Mouse (Mus musculus) left cerebral cortex, postnatal 14 days (tissue): Measurements from ENCODE around the gene Dido1. TPM values are rescaled to one million over a fixed set of nuclear protein-coding genes. Genes with fewer than 3 reads are reported as not detected.
"Not testable (repeated sequence)": the region's sequence is repeated elsewhere in the genome, so short reads cannot be mapped to it uniquely, and the experiment has no call there.

Source experiments
- DNase-seq, 2 experiments: peaks; one replicate each; pipeline ENCODE4 v3.0.0; 2021 to 2022; ENCODE audit warnings: low spot score in 2 of 2, mixed read lengths in 1 of 2
- intact Hi-C: fragments of 180-260 bp; cut with DNase I; formaldehyde crosslinking; loops from one replicate; pipeline ENCODE4 v1.15.1; 2025
- total RNA-seq, 2 experiments: library from RNA; stranded (reverse); gene quantifications; 2 replicates each; pipeline ENCODE4 v1.2.3; 2021

Dido1 gene
- total RNA-seq, 2 experiments from 2014 or later, result 56.6 to 57.7 TPM

DNA sequence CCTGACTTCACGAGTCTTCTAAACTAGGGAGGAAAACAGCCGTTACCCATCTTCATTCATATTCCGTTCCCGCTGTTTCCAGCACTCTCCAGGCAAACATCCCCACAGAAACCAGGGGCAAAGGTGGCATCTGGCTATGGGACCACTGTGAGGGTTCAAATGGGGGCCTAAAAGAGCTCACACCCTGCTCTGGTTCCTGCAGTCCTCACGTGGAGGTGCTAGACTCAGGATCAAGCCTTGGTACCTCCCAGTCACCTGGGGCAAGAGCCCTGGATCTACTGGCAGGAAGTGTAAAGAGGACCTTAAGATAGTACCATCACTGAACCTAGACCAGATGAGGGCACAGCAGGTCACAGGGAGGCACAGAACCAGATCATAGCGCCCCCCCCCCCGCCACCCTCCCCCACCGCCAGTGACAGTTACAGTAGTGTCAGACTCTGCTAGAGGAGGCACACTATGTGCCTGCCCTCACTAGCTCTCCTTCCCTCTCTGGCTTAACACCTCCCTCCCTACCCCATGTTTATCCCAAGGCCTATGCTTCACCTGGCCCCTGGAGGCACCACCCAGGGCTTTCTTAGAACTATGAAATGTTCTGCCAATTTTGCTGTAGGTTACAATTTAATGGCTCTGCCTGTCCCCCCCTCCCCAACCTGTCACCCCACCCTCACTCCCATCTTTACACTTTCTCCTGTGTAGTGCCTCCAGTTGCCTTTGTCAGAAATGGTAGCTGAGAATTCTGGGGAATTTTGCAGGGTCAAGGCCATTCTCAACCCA, 16.2 kb upstream of the Dido1 start:
- intact Hi-C loops, result no loop called here

DNA sequence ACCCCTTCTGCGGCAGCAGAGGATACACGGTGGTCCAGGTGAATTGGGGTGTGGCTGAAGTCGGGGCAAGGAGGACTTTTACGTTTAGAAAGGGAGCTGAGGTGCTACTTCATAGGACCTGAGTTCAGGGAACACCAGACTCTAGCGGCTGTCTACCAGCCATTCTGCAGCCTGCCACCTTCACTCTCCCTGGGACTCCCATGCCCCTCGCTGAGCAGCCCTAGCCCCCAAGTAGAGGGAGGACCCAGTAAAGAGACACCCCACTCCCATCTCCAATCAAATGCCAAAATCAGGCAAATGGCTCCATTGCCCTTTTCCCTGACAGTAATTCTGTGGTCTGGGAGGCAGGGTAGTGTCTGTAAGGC, 15.6 kb upstream of the Dido1 start:
- intact Hi-C loops, result no loop called here
- no peak for DNase-seq

More for the DNA sequence above, 16.2 kb upstream of the Dido1 start:
- DNase-seq, result no peak

DNA sequence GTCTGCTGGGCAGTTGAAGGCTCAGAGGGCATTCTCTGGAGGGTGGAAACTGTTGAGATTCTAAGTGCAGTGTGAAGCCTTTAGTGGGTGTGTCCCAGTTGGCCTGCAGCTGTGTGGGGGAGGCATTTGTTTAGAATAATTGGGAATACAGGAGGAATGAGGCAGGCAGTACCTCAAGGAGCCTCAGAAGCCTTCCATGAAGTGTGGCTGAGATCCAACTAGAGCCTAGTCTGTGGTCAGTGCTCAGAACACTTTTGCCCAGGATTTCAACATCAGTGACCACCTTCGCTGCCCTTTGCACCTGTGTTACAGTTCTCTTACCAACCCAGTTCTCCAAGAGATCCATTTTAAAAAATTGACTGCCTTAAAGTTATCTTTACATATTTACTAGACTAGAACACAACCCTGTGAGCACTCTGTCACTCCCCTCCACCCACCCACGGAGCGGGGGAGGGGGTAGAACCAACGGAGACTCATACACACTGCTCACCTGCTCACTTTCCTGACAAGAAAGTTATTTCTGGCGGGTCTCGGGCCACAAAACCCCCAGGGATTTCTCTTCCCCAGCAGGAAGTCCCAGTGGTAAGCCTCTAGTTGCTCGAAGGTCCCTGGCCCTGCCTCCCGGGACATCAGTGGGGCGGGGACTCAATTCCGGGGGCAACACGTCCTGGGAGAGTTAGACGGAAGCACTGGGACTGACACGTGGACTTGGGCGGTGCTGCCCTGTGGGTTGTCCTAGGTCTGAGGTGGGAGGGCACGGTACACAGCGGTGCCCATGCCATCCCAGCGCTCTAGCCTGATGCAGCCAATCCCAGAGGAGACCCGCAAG, 15.0 kb upstream of the Dido1 start, which contains the start of gene Slc17a9:
Gene Slc17a9, plus strand, starts transcription at position 679 of the 829 bp plus-strand sequence.
- intact Hi-C loops, result no loop called here
- no peak for DNase-seq

DNA sequence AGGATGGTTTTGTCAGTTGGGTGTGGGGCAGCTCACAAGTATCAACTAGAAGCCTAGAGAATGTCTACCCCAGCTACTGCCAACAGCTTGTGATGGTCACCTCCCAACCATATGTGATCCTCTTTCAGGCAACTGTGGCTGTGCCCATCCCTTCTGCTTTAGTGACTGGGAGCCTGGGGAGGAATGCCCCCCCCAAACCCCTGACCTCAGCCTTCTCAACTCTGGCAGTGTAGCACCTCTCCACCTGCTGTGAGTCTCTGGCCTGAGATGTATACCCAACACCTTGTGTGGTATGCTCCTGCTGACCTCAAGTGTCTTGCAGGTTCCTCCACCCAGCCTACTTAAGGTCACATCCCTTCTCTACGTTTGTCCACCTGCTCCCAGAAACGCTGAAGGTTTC, 14.1 kb upstream of the Dido1 start:
- intact Hi-C loops, result no loop called here
- no peak for DNase-seq

DNA sequence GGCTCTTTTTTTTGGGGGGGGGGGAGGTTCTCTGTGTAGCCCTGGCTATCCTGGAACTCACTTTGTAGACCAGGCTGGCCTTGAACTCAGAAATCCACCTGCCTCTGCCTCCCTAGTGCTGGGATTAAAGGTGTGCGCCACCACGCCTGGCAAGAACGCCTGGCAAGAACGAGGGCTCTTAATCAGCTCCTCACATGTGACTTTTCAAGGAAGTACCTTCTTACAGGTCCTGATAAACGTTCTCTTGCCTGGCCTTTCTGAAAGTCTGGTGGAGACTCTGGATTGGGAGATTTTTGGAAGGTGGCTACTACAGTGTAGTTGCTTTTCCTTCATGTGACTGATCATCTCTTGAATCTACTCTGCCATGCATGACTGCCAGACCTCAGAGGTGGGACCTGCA, 12.9 kb upstream of the Dido1 start:
- DNase-seq, intact Hi-C loops: not testable (repeated sequence)

DNA sequence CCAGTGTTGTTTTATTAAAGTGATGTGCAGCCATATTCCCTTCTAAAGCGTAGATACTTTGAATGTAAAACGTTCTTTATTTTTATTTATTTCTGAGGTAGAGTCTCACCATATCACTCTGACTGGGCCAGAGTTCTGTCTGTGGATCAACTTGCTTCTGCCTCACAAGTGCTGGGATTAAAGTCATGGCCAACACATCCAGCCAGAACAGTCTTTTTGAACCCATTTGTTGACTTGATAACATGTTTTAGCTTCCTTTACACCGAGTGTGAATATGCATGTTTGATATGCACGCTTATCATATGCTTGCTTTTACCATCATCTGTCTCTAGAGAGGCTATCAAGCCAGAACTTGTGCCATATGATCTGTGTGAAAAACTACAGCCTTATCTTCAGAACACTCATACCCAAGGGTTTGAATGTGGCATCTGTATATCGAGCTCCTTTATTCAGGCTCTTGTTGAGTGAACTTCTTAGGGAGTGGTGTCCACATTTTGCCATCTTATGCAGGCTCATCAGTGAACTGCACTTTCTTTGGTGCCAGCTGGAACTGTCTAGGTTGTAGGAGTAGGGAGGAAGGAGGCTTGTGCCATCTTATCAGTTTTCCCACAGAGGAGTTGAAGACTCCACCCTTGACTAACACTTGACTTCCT, 2.4 kb upstream of the Dido1 start:
- no peak for DNase-seq
- intact Hi-C loops, result no loop called here

DNA sequence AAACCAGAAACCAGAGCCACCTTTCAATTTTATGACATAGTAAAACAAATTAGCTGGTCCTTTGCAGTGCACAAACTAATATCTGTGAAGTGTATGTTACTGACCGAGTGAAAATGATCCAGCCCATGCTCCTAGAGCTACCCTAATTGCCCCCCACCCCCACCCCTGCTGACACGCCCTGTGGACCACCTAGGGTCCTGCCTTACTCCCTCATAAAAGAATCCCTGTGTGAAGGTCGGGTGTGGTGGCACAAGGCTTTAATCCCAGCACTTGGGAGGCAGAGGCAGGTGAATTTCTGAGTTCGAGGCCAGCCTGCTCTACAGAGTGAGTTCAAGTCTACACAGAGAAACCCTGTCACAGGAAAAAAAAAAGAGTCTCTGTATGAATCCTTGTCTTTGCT, 1.7 kb upstream of the Dido1 start:
- intact Hi-C loops, result no loop called here
- no peak for DNase-seq

DNA sequence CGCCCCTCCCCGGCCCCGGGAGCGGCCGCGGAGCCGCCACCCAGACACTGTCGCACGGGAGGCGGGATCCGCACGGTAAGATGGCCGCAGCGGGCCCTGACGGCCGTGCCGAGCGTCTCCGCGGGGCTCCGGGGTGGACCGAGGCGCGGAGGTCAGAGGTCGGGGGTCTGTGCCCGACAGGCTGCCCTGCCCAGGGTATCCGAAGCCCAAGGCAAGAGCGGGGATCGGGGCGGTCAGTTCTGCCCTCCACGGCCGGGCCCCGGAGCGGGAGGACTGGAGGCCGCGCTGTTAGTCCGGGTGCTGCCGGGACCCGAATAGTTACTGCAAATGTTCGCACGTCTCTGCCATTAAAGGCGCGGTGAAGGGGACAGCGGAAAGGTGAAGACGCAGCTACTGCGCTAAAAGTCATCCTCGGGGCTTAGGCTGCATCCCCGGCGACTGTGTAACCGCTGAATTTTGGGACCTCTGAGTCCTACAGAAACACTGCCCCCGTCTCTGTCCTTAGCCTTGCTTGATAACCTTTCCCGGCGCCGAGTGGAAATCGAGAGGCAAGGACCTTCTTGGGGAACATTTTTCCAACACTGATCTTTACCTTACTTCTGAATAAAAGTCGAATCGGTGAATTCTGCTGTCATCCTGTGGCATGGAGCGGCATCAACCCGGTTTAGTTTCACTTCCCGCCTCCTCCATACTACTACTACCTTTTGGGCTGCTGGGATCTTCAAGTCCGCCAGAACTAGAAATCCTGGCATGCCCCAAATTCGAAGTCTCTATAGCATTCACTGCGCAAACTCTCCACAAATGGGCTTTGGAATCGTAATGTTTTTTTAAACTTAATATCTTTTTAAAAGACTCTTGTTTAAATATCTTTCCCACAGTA, 717 bp upstream of the Dido1 start:
- intact Hi-C loops, result no loop called here
- no peak for DNase-seq

DNA sequence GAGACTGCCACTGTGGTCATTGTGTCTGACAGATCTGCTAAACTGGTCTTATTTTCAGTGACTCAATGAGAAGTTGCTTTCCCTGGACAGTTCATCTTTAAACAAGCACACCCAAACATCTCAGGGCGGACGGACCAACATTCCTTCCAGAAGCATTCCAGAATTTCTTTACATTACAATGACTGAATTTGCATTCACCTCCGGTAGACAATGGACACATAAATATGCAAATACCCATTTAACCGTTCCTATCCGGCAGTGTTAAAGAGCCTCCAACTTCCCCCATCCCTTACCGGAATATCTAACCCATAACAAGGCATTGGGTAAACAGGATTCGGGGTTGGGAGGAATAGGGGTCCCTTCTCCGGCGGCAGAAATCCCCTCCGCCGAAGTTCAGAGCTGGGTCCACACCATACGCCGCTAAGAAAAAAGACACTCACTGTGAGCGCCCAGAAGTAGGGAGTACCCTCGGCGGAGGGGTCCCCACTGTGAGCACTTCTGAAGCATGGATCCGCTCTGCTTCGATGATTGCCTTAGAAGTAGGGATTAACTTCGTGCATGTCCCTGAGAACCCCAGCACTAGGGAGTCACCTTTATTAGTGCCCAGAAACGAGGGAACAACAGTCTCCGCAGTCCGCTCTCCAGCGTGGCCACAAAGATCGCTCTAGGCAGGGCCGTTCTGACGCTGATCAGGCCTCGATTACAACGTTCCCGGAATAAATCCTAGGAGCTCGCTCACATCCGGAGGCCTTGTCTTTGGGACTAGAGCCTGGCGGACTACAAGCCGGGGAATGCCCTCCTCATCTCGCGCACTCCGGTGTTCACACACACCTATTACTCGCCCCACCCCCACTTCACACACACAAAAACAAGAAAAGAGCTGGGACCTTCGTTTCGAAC, 526 bp downstream of the Dido1 start:
- intact Hi-C loops, result no loop called here
- DNase-seq, result no peak

DNA sequence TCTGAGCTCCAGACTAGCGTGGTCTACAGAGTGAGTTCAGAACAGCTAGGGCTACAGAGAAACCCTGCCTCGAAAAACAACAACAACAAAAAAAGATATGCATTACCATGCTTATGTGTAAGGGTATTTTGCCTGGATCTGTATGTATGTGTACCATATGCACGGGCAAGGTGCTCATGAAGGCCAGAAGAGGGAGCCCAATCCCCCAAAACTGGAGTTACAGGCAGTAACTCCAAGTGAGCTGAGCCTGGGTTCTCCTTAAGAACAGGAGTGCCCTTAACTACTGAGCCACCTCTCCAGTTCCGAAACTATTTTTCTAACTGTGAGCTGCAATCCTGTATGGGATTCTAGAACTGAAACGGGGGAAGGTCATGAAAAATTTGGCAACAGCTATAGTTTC, 3.8 kb downstream of the Dido1 start:
- no peak for DNase-seq
- intact Hi-C loops, result no loop called here

DNA sequence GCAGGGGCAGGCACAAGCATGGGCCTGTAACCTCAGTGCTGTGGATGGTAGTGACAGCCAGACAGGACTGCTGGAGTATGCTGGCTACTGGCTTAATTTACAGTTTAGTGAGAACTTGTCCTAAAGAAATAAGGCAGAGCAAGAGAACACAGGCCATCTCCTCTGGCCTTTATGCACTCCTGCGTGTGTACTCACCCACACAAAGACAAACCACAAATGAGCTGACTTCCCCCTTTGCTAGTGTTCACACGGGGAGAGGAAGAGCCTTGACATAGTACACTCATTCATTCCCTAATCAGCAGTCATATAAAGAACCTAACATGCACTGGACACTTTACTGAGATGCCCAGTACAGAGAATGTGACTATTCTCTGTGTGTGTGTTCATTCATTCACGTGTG, 4.7 kb downstream of the Dido1 start:
- no peak for DNase-seq
- intact Hi-C loops, result no loop called here

DNA sequence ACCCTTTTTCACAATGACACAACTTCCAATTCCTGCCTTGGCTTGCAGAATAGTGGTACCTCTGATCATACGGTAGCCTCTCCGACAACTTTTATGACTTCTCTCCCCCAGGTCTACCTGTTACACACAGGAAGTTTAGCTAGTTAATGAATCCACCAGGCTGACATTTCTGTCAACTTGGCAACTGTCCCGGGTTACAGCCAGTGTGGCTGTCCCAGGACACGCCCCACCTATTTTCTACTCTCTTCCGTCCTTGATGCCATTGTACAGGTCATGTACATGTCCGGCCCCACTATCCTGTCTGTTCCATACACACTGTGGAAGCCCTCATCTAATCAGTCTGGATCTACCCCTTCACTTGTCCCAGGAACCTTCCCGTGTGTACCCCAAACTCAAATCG, 5.2 kb downstream of the Dido1 start:
- DNase-seq, result no peak
- intact Hi-C loops, result no loop called here

DNA sequence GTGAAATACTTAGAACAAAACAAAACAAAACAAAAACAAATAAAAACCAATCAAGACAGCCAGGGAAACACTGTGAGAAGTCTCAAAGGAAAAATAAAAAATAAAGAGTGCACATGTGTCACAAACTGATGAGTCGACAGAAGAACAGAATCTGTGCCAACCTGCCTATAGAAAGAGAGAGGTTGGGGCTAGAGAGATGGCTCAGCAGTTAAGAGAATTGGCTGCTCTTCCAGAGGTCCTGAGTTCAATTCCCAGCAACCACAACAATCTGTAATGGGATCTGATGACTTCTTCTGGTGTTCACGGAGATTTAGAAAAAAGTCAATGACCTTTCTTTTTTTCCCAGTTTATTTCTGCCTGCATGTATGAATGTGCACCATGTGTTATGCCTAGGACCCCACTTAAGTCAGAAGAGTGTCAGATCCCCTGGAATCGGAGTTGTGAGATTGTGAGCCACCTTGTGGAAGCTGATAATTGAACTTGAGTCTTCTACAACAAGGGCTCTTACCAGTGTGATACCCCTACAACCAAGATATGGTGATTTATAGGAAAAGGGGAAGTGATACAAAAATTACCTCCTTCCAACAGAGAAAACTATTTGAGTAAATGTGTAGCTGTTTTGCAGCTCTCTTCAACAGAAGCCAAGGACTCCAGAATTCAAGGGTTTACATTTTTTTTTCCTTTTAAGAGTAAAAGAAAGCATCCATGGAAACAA, 6.0 kb downstream of the Dido1 start:
- DNase-seq, result no peak
- intact Hi-C loops, result no loop called here

DNA sequence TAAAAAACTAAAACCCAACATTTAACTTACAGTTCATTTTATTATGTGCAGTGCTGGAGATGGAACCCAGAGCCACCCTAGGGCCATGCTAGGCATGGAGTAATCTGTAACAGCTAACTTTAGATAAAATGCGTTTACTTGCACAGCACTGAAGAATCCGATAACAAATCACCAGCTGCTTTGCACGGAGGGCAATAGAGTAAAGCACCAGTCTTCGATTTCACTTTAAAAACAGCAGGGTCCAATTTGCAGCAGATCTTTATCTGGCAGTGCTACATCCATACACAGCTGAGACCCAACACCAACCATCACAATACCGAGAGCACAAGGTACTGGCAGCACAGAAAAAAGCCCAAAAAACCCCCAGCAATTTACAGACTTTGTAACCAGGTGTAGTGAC, 6.6 kb downstream of the Dido1 start:
- intact Hi-C loops, result no loop called here
- DNase-seq, result no peak

DNA sequence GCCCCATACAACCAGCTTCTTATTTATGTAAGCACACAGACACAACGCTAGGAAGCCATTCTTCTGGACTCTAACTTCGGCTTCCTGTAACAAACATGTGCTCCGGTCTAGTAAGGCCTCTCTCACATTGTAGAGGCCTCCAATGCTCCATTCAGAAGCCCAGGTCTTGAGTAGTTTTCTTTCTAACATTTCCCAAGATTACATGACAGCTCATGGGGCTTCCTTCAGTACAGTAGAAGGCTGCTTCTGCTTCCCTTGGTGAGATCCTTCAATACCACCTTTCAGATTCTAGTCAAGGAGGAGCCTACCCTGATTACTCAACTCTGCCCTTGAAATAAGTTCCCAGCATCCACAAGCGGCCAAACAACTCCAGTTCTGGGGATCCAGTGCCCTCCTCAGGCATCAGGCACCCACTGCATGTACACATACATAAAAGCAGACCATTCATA, 7.1 kb downstream of the Dido1 start:
- no peak for DNase-seq
- intact Hi-C loops, result no loop called here

DNA sequence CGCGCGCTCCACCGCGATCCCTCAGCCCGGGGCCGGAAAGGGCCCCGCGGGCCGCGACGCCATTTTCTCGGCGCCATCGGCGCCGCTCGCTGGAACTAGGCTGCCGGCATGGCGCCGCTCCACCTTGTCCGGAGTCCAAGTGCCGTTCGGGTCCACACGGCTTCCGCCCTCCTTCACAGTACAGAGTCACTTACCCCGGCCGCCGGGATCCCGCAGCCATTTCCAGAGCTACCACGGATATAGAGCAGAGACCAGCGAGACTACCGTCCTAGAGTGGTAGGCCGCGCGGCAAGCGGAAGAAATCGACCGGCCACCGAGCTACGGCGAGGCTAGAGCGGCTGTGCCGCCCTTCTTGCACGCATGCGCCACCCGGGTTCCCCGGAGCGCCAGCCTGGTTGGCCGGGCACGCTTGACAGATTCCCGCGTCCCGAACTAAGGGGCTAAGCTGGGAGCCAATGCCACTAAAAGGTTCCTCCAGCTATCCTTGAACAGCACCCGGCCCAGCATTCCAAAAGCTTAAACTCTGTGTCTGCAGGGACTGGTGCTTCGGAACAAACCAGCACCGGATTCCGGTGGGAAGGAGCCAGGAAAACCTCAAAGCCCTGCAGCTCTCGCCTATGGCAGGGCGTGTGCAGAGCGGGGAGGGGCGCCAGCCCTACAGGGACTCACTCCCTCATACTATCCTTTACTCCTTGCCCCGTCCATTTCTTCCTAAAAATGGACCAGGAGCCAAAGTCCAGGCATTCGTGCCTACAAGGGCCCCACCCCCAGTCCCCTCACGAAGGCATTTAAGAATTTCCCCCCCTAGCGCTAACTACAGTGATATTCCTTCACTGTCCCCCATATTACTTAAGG, 7.8 kb downstream of the Dido1 start:
- intact Hi-C loops, result no loop called here
- peak; percentile 90 to 93 for DNase-seq
